ENCODE assay signal across 13 mouse cellular contexts in genomic region chr7:100815900-100816570, GRCm38 (mm10). TPM values are rescaled to one million over a fixed set of nuclear protein-coding genes. Genes with fewer than 3 reads are reported as not detected.
DNase-seq lines count a peak whose midpoint lies in the region; ATAC-seq and TF ChIP-seq lines count a peak whose summit lies in the region.
"Had no signal": no experiment of that assay in that cellular context is flagged by ENCODE, and none has a peak within 500 bp of the region (broad histone marks: within the 10 kb centered on the region; RNA-seq: fewer than 3 reads in every experiment).

No protein-coding gene starts in this region.

- H3K9ac ChIP-seq in hindbrain, embryonic 14.5 days, result no peak overlapping the region
- no peak overlapping the region for H3K9ac ChIP-seq in heart, postnatal 0 days (replicated peaks; ENCODE audit: low read depth, low read length)
- H3K9ac ChIP-seq in midbrain, embryonic 16.5 days (ENCODE audit: low read depth, low read length), result no peak overlapping the region
- no peak overlapping the region for H3K9ac ChIP-seq in intestine, embryonic 16.5 days (ENCODE audit: low read depth, low read length)
- H3K9ac ChIP-seq in liver, postnatal 0 days (replicated peaks), result no peak overlapping the region
- no peak overlapping the region for H3K9ac ChIP-seq in kidney, embryonic 16.5 days (replicated peaks; ENCODE audit: low read length)
- H3K9ac ChIP-seq: liver, embryonic 14.5 days had no signal

- DNase-seq in hindbrain, embryonic 10.5 days (ENCODE audit: low spot score), result peak; percentile 47
- DNase-seq in hindbrain, embryonic 14.5 days (ENCODE audit: low spot score), result no peak
- DNase-seq in embryo, embryonic 10.5 days (ENCODE audit: low spot score), result peak; percentile 53
- peak; percentile 64 for DNase-seq in heart, postnatal 0 days (ENCODE audit: low spot score)
- DNase-seq in liver, postnatal 0 days, result no peak
- DNase-seq: cerebellum, adult 9-10 months; kidney, adult 11 months had no signal

- H3K36me3 ChIP-seq in hindbrain, embryonic 10.5 days, result no peaks in the 10 kb centered on the region
- H3K36me3 ChIP-seq in hindbrain, embryonic 14.5 days (replicated peaks; ENCODE audit: control insufficient read depth, insufficient read depth), result 0 out of 2 replicates have a peak, but pooled peaks cover 3% of the 10 kb centered on the region
- no peaks in the 10 kb centered on the region for H3K36me3 ChIP-seq in heart, postnatal 0 days (replicated peaks; ENCODE audit: control insufficient read depth, insufficient read depth, low read length)
- 0 out of 2 replicates have a peak, but pooled peaks cover 2% of the 10 kb centered on the region for H3K36me3 ChIP-seq in midbrain, embryonic 16.5 days (ENCODE audit: control insufficient read depth, insufficient read depth, low read length)
- no peaks in the 10 kb centered on the region for H3K36me3 ChIP-seq in intestine, embryonic 16.5 days (ENCODE audit: control insufficient read depth, insufficient read depth, low read length)
- no peaks in the 10 kb centered on the region; the same call in 1 of the 2 replicates for H3K36me3 ChIP-seq in liver, postnatal 0 days (replicated peaks; ENCODE audit: insufficient read depth, low read length)
- H3K36me3 ChIP-seq in kidney, embryonic 16.5 days (ENCODE audit: insufficient read depth, low read length), result no peaks in the 10 kb centered on the region

- no peak for TF ChIP-seq EP300 in heart, postnatal 0 days (IDR thresholded peaks at IDR 0.05; ENCODE audit: low read depth)
- no peak for TF ChIP-seq EP300 in liver, postnatal 0 days (IDR thresholded peaks at IDR 0.05; ENCODE audit: low read depth)

- no peaks in the 10 kb centered on the region for H3K9me3 ChIP-seq in hindbrain, embryonic 10.5 days
- no peaks in the 10 kb centered on the region for H3K9me3 ChIP-seq in hindbrain, embryonic 14.5 days (ENCODE audit: control insufficient read depth, low read length)
- H3K9me3 ChIP-seq in heart, postnatal 0 days (replicated peaks; ENCODE audit: control insufficient read depth, low read length), result no peaks in the 10 kb centered on the region
- H3K9me3 ChIP-seq in midbrain, embryonic 16.5 days (replicated peaks; ENCODE audit: control insufficient read depth, low read length, poor library complexity, severe bottlenecking), result no peaks in the 10 kb centered on the region
- H3K9me3 ChIP-seq in intestine, embryonic 16.5 days (ENCODE audit: control insufficient read depth, low read length), result no peaks in the 10 kb centered on the region
- H3K9me3 ChIP-seq in liver, postnatal 0 days (ENCODE audit: low read length), result no peaks in the 10 kb centered on the region
- no peaks in the 10 kb centered on the region for H3K9me3 ChIP-seq in kidney, embryonic 16.5 days (ENCODE audit: low read length)
- H3K9me3 ChIP-seq: megakaryocyte, embryonic 14.5 days had no signal

- H3K27me3 ChIP-seq in hindbrain, embryonic 10.5 days (ENCODE audit: insufficient read depth, poor library complexity, severe bottlenecking), result no peaks in the 10 kb centered on the region
- no peaks in the 10 kb centered on the region for H3K27me3 ChIP-seq in hindbrain, embryonic 14.5 days (ENCODE audit: control insufficient read depth, insufficient read depth, low read length)
- H3K27me3 ChIP-seq in heart, postnatal 0 days (ENCODE audit: control insufficient read depth, insufficient read depth, low read length), result no peaks in the 10 kb centered on the region
- H3K27me3 ChIP-seq in midbrain, embryonic 16.5 days (ENCODE audit: control insufficient read depth, insufficient read depth, low read depth, low read length), result no peaks in the 10 kb centered on the region
- H3K27me3 ChIP-seq in intestine, embryonic 16.5 days (replicated peaks; ENCODE audit: control insufficient read depth, insufficient read depth, low read length), result no peaks in the 10 kb centered on the region
- no peaks in the 10 kb centered on the region for H3K27me3 ChIP-seq in liver, postnatal 0 days (ENCODE audit: insufficient read depth, low read length)
- no peaks in the 10 kb centered on the region for H3K27me3 ChIP-seq in kidney, embryonic 16.5 days (ENCODE audit: insufficient read depth, low read length)
- H3K27me3 ChIP-seq: CH12.LX; megakaryocyte, embryonic 14.5 days had no signal

- H3K4me3 ChIP-seq in hindbrain, embryonic 10.5 days, result no peak overlapping the region
- no peak overlapping the region for H3K4me3 ChIP-seq in hindbrain, embryonic 14.5 days (replicated peaks; ENCODE audit: low read length)
- no peak overlapping the region for H3K4me3 ChIP-seq in heart, postnatal 0 days (ENCODE audit: low read depth, low read length)
- no peak overlapping the region for H3K4me3 ChIP-seq in midbrain, embryonic 16.5 days (ENCODE audit: low read depth, low read length)
- H3K4me3 ChIP-seq in intestine, embryonic 16.5 days (ENCODE audit: low read length), result no peak overlapping the region
- no peak overlapping the region for H3K4me3 ChIP-seq in liver, postnatal 0 days (ENCODE audit: low read depth, low read length)
- no peak overlapping the region for H3K4me3 ChIP-seq in kidney, embryonic 16.5 days (ENCODE audit: low read length)
- H3K4me3 ChIP-seq: megakaryocyte, embryonic 14.5 days had no signal

- no peak for ATAC-seq in hindbrain, embryonic 14.5 days (ENCODE audit: low FRiP score)
- peak; percentile 83; the same call in 1 of the 2 replicates for ATAC-seq in heart, postnatal 0 days (ENCODE audit: insufficient read depth, low read depth)
- ATAC-seq in midbrain, embryonic 16.5 days, result peak; percentile 80
- no peak for ATAC-seq in intestine, embryonic 16.5 days
- ATAC-seq in liver, postnatal 0 days, result no peak
- no peak for ATAC-seq in kidney, embryonic 16.5 days (ENCODE audit: low FRiP score, low TSS enrichment)

- no peak overlapping the region for H3K4me2 ChIP-seq in hindbrain, embryonic 14.5 days (replicated peaks)
- H3K4me2 ChIP-seq in heart, postnatal 0 days (ENCODE audit: low read depth, low read length), result no peak overlapping the region
- H3K4me2 ChIP-seq in midbrain, embryonic 16.5 days (ENCODE audit: low read length), result no peak overlapping the region
- no peak overlapping the region for H3K4me2 ChIP-seq in intestine, embryonic 16.5 days (ENCODE audit: low read depth, low read length)
- no peak overlapping the region for H3K4me2 ChIP-seq in liver, postnatal 0 days (ENCODE audit: low read depth, low read length)
- no peak overlapping the region for H3K4me2 ChIP-seq in kidney, embryonic 16.5 days (replicated peaks; ENCODE audit: low read depth, low read length)

- no peak for TF ChIP-seq CTCF in heart, postnatal 0 days (IDR thresholded peaks at IDR 0.05; ENCODE audit: low read depth)
- no peak for TF ChIP-seq CTCF in liver, postnatal 0 days (IDR thresholded peaks at IDR 0.05; ENCODE audit: low read depth)

- H3K4me1 ChIP-seq in hindbrain, embryonic 10.5 days (replicated peaks), result peaks cover 20% of the 10 kb centered on the region
- no peaks in the 10 kb centered on the region; the same call in 1 of the 2 replicates for H3K4me1 ChIP-seq in hindbrain, embryonic 14.5 days (replicated peaks; ENCODE audit: control insufficient read depth, insufficient read depth, low read length)
- H3K4me1 ChIP-seq in heart, postnatal 0 days (ENCODE audit: control insufficient read depth, insufficient read depth), result peaks cover 21% of the 10 kb centered on the region
- H3K4me1 ChIP-seq in midbrain, embryonic 16.5 days (ENCODE audit: control insufficient read depth, insufficient read depth, low read length), result peaks cover 18% of the 10 kb centered on the region
- H3K4me1 ChIP-seq in intestine, embryonic 16.5 days (ENCODE audit: control insufficient read depth, insufficient read depth, low read length), result 0 out of 2 replicates have a peak, but pooled peaks cover 2% of the 10 kb centered on the region
- no peaks in the 10 kb centered on the region; the same call in 1 of the 2 replicates for H3K4me1 ChIP-seq in liver, postnatal 0 days (ENCODE audit: insufficient read depth)
- H3K4me1 ChIP-seq in kidney, embryonic 16.5 days (ENCODE audit: insufficient read depth, low read length), result no peaks in the 10 kb centered on the region

- no peak overlapping the region for H3K27ac ChIP-seq in hindbrain, embryonic 10.5 days
- no peak overlapping the region for H3K27ac ChIP-seq in hindbrain, embryonic 14.5 days
- H3K27ac ChIP-seq in heart, postnatal 0 days (ENCODE audit: low read depth), result peak overlapping the region; percentile 36
- H3K27ac ChIP-seq in midbrain, embryonic 16.5 days (ENCODE audit: low read length), result peak overlapping the region; percentile 29; the same call in 1 of the 2 replicates
- H3K27ac ChIP-seq in intestine, embryonic 16.5 days (ENCODE audit: low read length), result no peak overlapping the region
- H3K27ac ChIP-seq in liver, postnatal 0 days (ENCODE audit: low read depth), result no peak overlapping the region
- no peak overlapping the region for H3K27ac ChIP-seq in kidney, embryonic 16.5 days (ENCODE audit: low read length)
- H3K27ac ChIP-seq: liver, embryonic 14.5 days had no signal

- WGBS in hindbrain, embryonic 10.5 days, result 38% methylated on average over 8 of the region's 8 CpGs
- WGBS in hindbrain, embryonic 14.5 days, result 27% methylated on average over 8 of the region's 8 CpGs
- WGBS in heart, postnatal 0 days, result 38% methylated on average over 8 of the region's 8 CpGs
- 30% methylated on average over 8 of the region's 8 CpGs for WGBS in midbrain, embryonic 16.5 days
- WGBS in intestine, embryonic 16.5 days, result 64% methylated on average over 8 of the region's 8 CpGs
- 78% methylated on average over 8 of the region's 8 CpGs for WGBS in liver, postnatal 0 days (ENCODE audit: insufficient replicate concordance)
- WGBS in kidney, embryonic 16.5 days, result 73% methylated on average over 8 of the region's 8 CpGs

RNA-seq across cellular contexts. Expression of gene Relt, which starts 47.2 kb away (rescaled TPM):
- 3.6 and 4.8 TPM in 2 replicates for polyA plus RNA-seq in hindbrain, embryonic 10.5 days (2016; fragmentation: Nextera tagmentation; extraction: Ambion mirVana)
- 4.3 and 5.0 TPM in 2 replicates for polyA plus RNA-seq in hindbrain, embryonic 14.5 days (2014; fragmentation: Nextera tagmentation; extraction: Ambion mirVana)
- 5.1 and 5.9 TPM in 2 replicates for total RNA-seq in heart, postnatal 0 days (2014; rRNA removed; ENCODE audit: low replicate concordance)
- 1.8 and 2.3 TPM in 2 replicates for polyA plus RNA-seq in heart, postnatal 0 days (2015; fragmentation: Nextera tagmentation; extraction: Ambion mirVana)
- polyA plus RNA-seq in midbrain, embryonic 16.5 days (2015; fragmentation: Nextera tagmentation; extraction: Ambion mirVana), result 5.0 and 5.4 TPM in 2 replicates
- polyA plus RNA-seq in intestine, embryonic 16.5 days (2015; fragmentation: Nextera tagmentation; extraction: Ambion mirVana), result 2.4 and 3.8 TPM in 2 replicates
- 6.9 and 7.5 TPM in 2 replicates for polyA plus RNA-seq in liver, postnatal 0 days (2015; fragmentation: Nextera tagmentation; extraction: Ambion mirVana)
- 3.8 and 4.8 TPM in 2 replicates for polyA plus RNA-seq in kidney, embryonic 16.5 days (2015; fragmentation: Nextera tagmentation; extraction: Ambion mirVana)

Comparison
In these comparisons a context has a peak if more than half of its experiments do, and no peak if none do; other contexts are left out.
1. DNase-seq: peak in hindbrain, embryonic 10.5 days (single experiment), embryo, embryonic 10.5 days (single experiment) and heart, postnatal 0 days (single experiment); none in hindbrain, embryonic 14.5 days (single experiment) and liver, postnatal 0 days (single experiment).
2. H3K27ac ChIP-seq: peak in heart, postnatal 0 days (single experiment) and midbrain, embryonic 16.5 days (single experiment); none in hindbrain, embryonic 10.5 days (single experiment), hindbrain, embryonic 14.5 days (single experiment), intestine, embryonic 16.5 days (single experiment), liver, postnatal 0 days (single experiment) and kidney, embryonic 16.5 days (single experiment).
3. ATAC-seq: peak in heart, postnatal 0 days (single experiment) and midbrain, embryonic 16.5 days (single experiment); none in hindbrain, embryonic 14.5 days (single experiment), intestine, embryonic 16.5 days (single experiment), liver, postnatal 0 days (single experiment) and kidney, embryonic 16.5 days (single experiment).